Mouse (Mus musculus) retina, postnatal 1 day (tissue): Measurements from ENCODE around the gene Zfand2a.

Experiments
- DNase-seq: peaks from one replicate; pipeline ENCODE4 v3.0.0-alpha.2; 2012

Zfand2a gene

DNA sequence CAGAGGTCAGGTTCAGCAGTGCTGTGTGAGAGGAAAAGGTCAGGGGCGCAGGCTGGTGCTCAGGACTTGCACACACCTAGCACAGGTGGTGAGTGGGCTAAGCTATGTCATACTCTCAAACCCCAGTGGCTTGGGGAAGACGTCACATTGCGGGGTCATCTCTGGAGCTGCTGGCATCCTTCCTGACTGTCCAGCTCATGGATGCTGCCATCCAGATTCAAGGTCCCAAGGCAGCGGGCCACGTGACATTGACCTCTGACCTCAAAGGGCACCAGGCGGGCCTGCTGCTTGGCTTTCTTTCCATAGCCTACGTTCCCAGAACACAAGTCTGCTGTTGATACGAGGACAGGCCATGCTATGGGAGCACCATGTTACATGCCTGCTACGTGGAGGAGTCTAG, 57.3 kb downstream of the Zfand2a start:
- no peak for DNase-seq

DNA sequence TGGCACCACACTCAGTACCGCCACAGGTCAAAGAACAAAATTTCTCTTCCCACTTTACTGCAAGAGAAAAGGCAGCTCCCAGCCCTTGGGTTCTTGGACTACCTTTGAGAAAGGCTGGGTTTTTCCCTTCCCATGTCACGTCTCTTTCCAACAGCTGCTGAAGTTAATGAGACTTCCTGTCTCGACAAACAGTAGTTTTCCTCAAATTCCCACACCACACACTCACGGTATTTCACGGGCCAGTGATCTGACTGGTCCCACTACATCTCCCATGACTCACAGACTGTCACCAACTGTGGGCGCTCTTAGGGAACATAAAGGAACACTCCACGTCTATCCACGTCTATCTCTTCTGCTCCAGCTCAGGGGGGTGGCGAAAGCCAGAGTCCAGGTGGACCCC, 59.2 kb downstream of the Zfand2a start:
- DNase-seq, result no peak

DNA sequence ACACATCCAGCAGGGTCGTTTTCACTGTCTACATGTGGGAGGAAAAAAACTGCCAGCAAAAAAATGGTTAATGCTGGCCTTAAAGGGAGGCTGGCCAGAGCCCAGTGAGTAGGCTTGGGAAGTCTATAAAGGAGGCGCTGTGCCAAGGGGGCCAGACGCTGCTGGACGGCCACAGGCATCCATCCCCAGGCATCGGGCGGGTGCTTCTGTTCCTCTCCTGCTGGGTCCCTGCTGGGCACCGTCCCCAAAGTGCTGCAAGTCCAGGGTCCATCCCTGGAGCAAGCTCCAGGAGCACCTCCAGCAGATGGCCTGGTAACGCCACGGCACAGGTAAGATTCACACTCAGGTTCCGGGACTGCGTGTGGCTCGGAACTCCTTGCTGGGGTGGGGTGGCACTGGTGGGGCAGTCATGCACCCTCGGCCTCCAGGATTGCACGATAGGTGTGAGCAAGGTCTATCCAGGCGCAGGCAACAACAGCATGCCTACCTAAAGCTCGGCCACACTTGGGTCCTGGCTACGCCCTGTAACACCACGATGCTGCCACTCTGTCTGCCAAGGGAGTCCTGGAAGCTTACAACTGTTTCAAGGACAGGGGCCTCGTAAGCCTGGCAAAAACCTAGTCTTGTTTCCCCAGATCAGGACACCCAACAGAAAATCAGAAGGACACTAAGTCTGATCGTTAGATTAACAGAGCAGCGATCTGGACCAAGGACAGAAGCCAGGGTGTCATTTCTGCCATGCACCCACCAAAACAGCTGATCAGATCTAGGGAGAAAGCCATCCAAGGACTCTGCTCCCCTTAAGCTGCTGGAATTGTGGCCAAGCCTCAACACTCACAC, 61.1 kb downstream of the Zfand2a start, which contains the start of gene Gper1:
Gene Gper1 (plus strand): TSS at position 126 of the 840 bp plus-strand sequence.
- peak; percentile 75 for DNase-seq
